Mouse (Mus musculus) embryonic facial prominence, embryonic 12.5 days (tissue): ENCODE results near the gene Gm10645. TPM values are rescaled to one million over a fixed set of nuclear protein-coding genes. Genes with fewer than 3 reads are reported as not detected.

Experiments
- ATAC-seq: fragments of 200-750 bp; cut with Nextera tagmentation; 2 replicates; pipeline ENCODE4 v1.8.0; 2017; ENCODE audit not compliant: insufficient number of reproducible peaks, insufficient read depth, low FRiP score, low TSS enrichment
- H3K27ac ChIP-seq: fragments of 300-500 bp; sonication (generic); 2 replicates; pipeline ENCODE4 v1.5.1; 2016; ENCODE audit warnings: mild to moderate bottlenecking
- H3K27me3 ChIP-seq: fragments of 300-500 bp; sonication (generic); 2 replicates; pipeline ENCODE4 v1.6.1; 2016; ENCODE audit warnings: mild to moderate bottlenecking, moderate library complexity
- H3K36me3 ChIP-seq: fragments of 300-500 bp; sonication (generic); 2 replicates; pipeline ENCODE4 v1.6.1; 2016; ENCODE audit warnings: mild to moderate bottlenecking
- H3K4me1 ChIP-seq: fragments of 300-500 bp; sonication (generic); 2 replicates; pipeline ENCODE4 v1.6.1; 2016
- H3K4me2 ChIP-seq: fragments of 300-500 bp; sonication (generic); replicated peaks from 2 replicates; pipeline ENCODE4 v1.6.1; 2016; ENCODE audit warnings: mild to moderate bottlenecking, moderate library complexity
- H3K4me3 ChIP-seq: fragments of 300-500 bp; sonication (generic); 2 replicates; pipeline ENCODE4 v1.5.1; 2016; ENCODE audit warnings: mild to moderate bottlenecking
- H3K9ac ChIP-seq: fragments of 300-500 bp; sonication (generic); 2 replicates; pipeline ENCODE4 v1.6.1; 2016; ENCODE audit warnings: mild to moderate bottlenecking, moderate library complexity
- H3K9me3 ChIP-seq: fragments of 300-500 bp; sonication (generic); 2 replicates; pipeline ENCODE4 v1.6.1; 2016; ENCODE audit warnings: mild to moderate bottlenecking, moderate library complexity
- WGBS: fragments of 180-500 bp; shearing (Covaris S2); methylation state at CpG from one replicate; pipeline ENCODE4 v1.1.7; 2016; 5-methylcytosine and 5-hydroxymethylcytosine counted together
- polyA plus RNA-seq: library from polyadenylated mRNA; unstranded; fragments of >200 nt; fragmentation: Nextera tagmentation; extraction: Ambion mirVana; gene quantifications from 2 replicates; pipeline ENCODE4 v1.2.1, GENCODE M21; 2016

The Gm10645 gene
- polyA plus RNA-seq: 2.5 and 3.6 TPM in 2 replicates

GRCm38 (mm10) chr8:83165931-83166867 lies at the start of gene Gm10645:
Gene Gm10645 (minus strand): TSS chr8:83166170.
- Histone ChIP-seq H3K4me2 (peak within 1 kb of the TSS; percentile 85), H3K4me3 (peak within 1 kb of the TSS; percentile 71), H3K4me1 (0 out of 2 replicates have a peak, but pooled peaks cover 4% of the 10 kb centered on the region), H3K27ac (peak within 1 kb of the TSS; percentile 84), H3K9me3 (no peaks in the 10 kb centered on the region), H3K27me3 (no peaks in the 10 kb centered on the region), H3K36me3 (no peaks in the 10 kb centered on the region), H3K9ac (peak within 1 kb of the TSS; percentile 84)
- WGBS: 4% methylated on average over 52 of the region's 54 CpGs
- ATAC-seq: no peak

DNA sequence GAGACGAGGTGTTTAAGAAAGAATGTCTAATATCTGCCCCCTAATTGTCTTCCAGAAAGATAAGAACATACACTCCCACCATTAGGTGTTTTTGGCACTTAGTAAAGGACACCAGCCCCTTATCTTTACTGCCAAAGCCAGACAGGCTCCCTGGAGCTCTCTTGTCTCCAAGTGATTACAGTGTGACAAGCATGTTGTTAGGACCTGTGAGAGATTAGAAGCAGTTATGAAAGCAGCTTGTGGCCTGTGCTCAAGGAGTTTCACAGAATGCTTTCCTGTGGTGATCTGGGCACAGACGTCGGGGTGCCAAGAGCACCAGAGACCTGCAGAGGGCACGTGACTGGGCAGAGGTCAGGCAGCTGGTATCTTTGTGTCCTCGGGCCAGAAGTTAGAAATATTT lies 49.1 kb upstream of the Gm10645 start:
- Histone ChIP-seq H3K27ac (no peak overlapping the region), H3K4me1 (no peaks in the 10 kb centered on the region)
- 65% methylated on average over 5 of the region's 5 CpGs for WGBS

DNA sequence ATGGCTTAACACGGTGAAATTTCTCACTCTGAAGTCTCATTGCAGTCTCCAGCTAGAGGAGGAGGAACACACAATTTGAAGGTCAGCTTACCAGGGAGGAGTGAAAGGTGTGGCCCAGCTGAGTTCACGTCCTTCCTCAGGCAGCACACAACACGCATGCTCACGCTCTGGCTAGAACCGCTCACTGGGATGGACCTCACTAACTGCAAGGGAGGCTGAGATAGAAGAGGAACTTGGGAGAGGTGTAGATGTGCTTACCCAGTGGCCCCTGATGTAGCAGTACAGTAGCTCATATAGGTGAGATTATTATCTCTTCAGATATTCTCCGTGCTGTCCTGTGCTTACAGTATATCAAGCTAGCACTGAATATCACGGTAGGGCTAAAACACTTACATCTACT lies 44.7 kb upstream of the Gm10645 start:
- Histone ChIP-seq H3K9me3 (no peaks in the 10 kb centered on the region), H3K9ac (no peak overlapping the region), H3K27me3 (no peaks in the 10 kb centered on the region), H3K4me3 (no peak overlapping the region), H3K36me3 (no peaks in the 10 kb centered on the region), H3K27ac (no peak overlapping the region), H3K4me2 (no peak overlapping the region), H3K4me1 (no peaks in the 10 kb centered on the region)
- 92% methylated on average over 7 of the region's 7 CpGs for WGBS
- ATAC-seq: no peak

More for the DNA sequence above, 49.1 kb upstream of the Gm10645 start:
- no peak overlapping the region for H3K9ac ChIP-seq
- H3K27me3 ChIP-seq: no peaks in the 10 kb centered on the region
- H3K4me2 ChIP-seq: no peak overlapping the region
- no peak overlapping the region for H3K4me3 ChIP-seq
- H3K9me3 ChIP-seq: no peaks in the 10 kb centered on the region
- no peak for ATAC-seq
- H3K36me3 ChIP-seq: no peaks in the 10 kb centered on the region

DNA sequence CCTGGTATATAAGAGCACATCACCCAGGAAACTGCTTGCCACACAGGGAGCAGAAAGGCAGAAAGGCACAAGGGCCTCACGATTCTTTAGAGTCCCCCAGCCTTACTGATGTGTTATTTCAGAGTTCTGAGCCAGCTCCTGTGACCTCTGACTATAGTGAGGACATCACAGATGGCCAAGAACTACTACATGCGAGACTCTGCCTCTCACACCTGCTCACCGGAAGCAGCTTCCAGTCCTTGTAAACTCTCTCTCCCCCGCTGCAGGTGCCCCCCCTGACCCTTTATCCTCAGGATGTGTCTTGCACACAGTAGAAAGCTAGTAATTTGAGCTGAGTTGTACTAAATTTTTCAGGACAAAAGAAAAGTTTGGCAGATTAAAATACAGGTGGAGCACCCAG lies 43.6 kb upstream of the Gm10645 start:
- H3K9ac ChIP-seq: no peak overlapping the region
- 69% methylated on average over 4 of the region's 4 CpGs for WGBS
- no peaks in the 10 kb centered on the region for H3K36me3 ChIP-seq
- ATAC-seq: no peak
- H3K4me2 ChIP-seq: no peak overlapping the region
- H3K27me3 ChIP-seq: no peaks in the 10 kb centered on the region
- H3K27ac ChIP-seq: no peak overlapping the region
- no peaks in the 10 kb centered on the region for H3K9me3 ChIP-seq
- no peaks in the 10 kb centered on the region for H3K4me1 ChIP-seq
- no peak overlapping the region for H3K4me3 ChIP-seq

GRCm38 (mm10) chr8:83205907-83206306 lies 39.9 kb upstream of the Gm10645 start:
- H3K4me3 ChIP-seq: no peak overlapping the region
- no peaks in the 10 kb centered on the region for H3K36me3 ChIP-seq
- no peaks in the 10 kb centered on the region for H3K27me3 ChIP-seq
- H3K27ac ChIP-seq: no peak overlapping the region
- no peak for ATAC-seq
- WGBS: 80% methylated on average over 7 of the region's 7 CpGs
- H3K9me3 ChIP-seq: no peaks in the 10 kb centered on the region
- H3K4me2 ChIP-seq: no peak overlapping the region
- H3K9ac ChIP-seq: no peak overlapping the region
- H3K4me1 ChIP-seq: peaks cover 3% of the 10 kb centered on the region; the same call in 1 of the 2 replicates

GRCm38 (mm10) chr8:83202946-83203345 lies 37.0 kb upstream of the Gm10645 start:
- H3K27ac ChIP-seq: no peak overlapping the region
- WGBS: 92% methylated on average over 11 of the region's 11 CpGs
- H3K27me3 ChIP-seq: no peaks in the 10 kb centered on the region
- no peak for ATAC-seq
- H3K9me3 ChIP-seq: no peaks in the 10 kb centered on the region
- no peak overlapping the region for H3K4me3 ChIP-seq
- no peaks in the 10 kb centered on the region for H3K36me3 ChIP-seq
- H3K9ac ChIP-seq: no peak overlapping the region
- H3K4me2 ChIP-seq: no peak overlapping the region
- H3K4me1 ChIP-seq: peaks cover 7% of the 10 kb centered on the region; the same call in 1 of the 2 replicates

DNA sequence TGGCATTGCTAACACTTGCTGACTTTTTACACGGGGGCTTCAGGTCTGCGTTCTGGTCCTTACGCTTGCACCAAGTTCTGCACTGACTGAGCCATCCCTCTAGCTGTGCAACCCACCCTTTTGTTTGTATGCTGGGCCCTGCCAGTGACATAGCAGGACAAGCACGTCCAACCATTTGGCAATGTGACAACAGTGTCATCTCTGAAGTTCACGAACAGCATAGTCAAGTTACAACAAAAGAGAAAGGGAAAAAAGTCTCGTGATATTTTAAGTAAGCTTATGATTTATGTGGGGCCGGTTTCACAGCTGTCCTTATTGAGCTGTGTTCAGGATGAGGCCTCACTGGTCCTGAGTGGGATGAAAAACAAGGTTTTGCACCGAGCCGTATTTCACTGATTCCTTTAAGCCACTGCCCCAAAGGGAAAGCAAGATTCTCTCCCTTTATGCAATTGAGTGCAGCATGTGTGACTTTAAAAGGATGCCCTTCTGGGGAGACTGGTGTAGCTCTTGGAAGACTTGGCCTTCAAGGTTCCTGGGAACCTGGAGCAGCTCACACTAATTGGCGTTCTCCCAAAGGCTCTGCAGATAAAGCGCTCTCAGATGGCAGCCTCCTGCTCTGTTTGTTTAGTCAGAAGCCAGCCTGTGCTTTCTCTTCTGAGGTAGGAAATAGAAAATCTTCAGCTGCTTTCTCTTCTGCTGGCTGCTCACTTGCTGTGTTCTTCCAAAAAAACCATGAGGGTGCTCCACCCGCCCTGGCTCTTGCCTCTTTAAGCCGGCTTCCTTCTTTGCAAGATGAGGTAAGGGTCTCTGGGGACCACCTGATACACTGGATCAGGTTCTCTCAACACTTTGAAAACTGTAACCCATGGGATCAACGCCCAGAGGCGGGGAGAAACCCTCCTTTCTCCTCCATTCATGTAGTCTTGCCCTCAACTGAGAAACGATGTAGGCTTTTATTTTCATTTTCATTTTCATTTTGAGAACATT lies 34.5 kb upstream of the Gm10645 start:
- Histone ChIP-seq H3K36me3 (no peaks in the 10 kb centered on the region), H3K4me3 (no peak overlapping the region), H3K9me3 (no peaks in the 10 kb centered on the region), H3K4me2 (no peak overlapping the region), H3K4me1 (peaks cover 7% of the 10 kb centered on the region; the same call in 1 of the 2 replicates), H3K27me3 (no peaks in the 10 kb centered on the region), H3K9ac (no peak overlapping the region), H3K27ac (no peak overlapping the region)
- 74% methylated on average over 16 of the region's 16 CpGs for WGBS
- ATAC-seq: no peak

DNA sequence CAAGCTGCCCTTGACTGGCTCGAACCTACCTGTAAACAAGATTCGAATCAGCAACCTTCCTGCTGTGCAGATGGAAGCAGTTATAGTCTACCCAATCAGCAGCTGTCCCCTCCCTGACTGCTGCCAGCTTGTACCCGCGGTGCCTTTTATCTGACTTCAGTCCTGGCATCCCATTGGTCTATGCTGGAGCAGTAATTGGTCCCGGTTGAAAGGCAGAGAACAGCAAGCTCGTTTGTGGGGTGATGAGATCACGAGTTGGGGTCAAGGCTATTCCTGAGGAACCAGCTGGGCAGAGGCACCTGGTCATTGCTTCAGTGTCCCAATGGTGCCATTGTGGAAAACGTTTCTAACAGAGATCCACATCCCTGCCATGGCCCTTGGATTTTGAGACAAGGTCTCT lies 33.7 kb upstream of the Gm10645 start:
- H3K36me3 ChIP-seq: no peaks in the 10 kb centered on the region

GRCm38 (mm10) chr8:83196088-83196487 lies 30.1 kb upstream of the Gm10645 start:
- WGBS: 74% methylated on average over 6 of the region's 6 CpGs
- Histone ChIP-seq H3K27ac (no peak overlapping the region), H3K9me3 (no peaks in the 10 kb centered on the region), H3K36me3 (no peaks in the 10 kb centered on the region), H3K27me3 (no peaks in the 10 kb centered on the region), H3K4me3 (no peak overlapping the region), H3K4me2 (no peak overlapping the region), H3K9ac (no peak overlapping the region), H3K4me1 (peaks cover 6% of the 10 kb centered on the region; the same call in 1 of the 2 replicates)
- ATAC-seq: no peak

More for the DNA sequence above, 33.7 kb upstream of the Gm10645 start:
- 61% methylated on average over 8 of the region's 8 CpGs for WGBS
- no peak for ATAC-seq
- Histone ChIP-seq H3K4me3 (no peak overlapping the region), H3K4me1 (peaks cover 7% of the 10 kb centered on the region; the same call in 1 of the 2 replicates), H3K4me2 (no peak overlapping the region), H3K9ac (no peak overlapping the region), H3K27ac (no peak overlapping the region), H3K27me3 (no peaks in the 10 kb centered on the region), H3K9me3 (no peaks in the 10 kb centered on the region)

- H3K9me3 ChIP-seq: no peaks in the 10 kb centered on the region
- H3K4me3 ChIP-seq: no peak overlapping the region
- no peaks in the 10 kb centered on the region for H3K27me3 ChIP-seq
- H3K4me2 ChIP-seq: no peak overlapping the region
- no peaks in the 10 kb centered on the region for H3K36me3 ChIP-seq
- H3K27ac ChIP-seq: no peak overlapping the region
- no peak for ATAC-seq
- H3K9ac ChIP-seq: no peak overlapping the region
- H3K4me1 ChIP-seq: no peaks in the 10 kb centered on the region
- 66% methylated on average over 4 of the region's 4 CpGs for WGBS
Measured at GRCm38 (mm10) chr8:83189538-83190095, 23.6 kb upstream of the Gm10645 start.

GRCm38 (mm10) chr8:83187363-83187962 lies 21.5 kb upstream of the Gm10645 start:
- no peaks in the 10 kb centered on the region for H3K9me3 ChIP-seq
- H3K9ac ChIP-seq: no peak overlapping the region
- H3K36me3 ChIP-seq: no peaks in the 10 kb centered on the region
- no peaks in the 10 kb centered on the region for H3K27me3 ChIP-seq
- 89% methylated on average over 10 of the region's 10 CpGs for WGBS
- no peak overlapping the region for H3K4me3 ChIP-seq
- no peaks in the 10 kb centered on the region for H3K4me1 ChIP-seq
- H3K4me2 ChIP-seq: no peak overlapping the region
- no peak for ATAC-seq
- no peak overlapping the region for H3K27ac ChIP-seq
